Mouse (Mus musculus) neural tube, embryonic 11.5 days (tissue): ENCODE measurements around the gene Edem3. TPM values are rescaled to one million over a fixed set of nuclear protein-coding genes. Genes with fewer than 3 reads are reported as not detected.
"Not testable (repeated sequence)": the region's sequence is repeated elsewhere in the genome, so short reads cannot be mapped to it uniquely, and the experiment has no call there.

Experiments used
- ATAC-seq: fragments of 200-750 bp; cut with Nextera tagmentation; 2 replicates; pipeline ENCODE4 v1.8.0; 2017; ENCODE audit warnings: moderate number of reproducible peaks, mild to moderate bottlenecking, moderate TSS enrichment, moderate library complexity; ENCODE audit not compliant: insufficient read depth, low FRiP score, low TSS enrichment
- DNase-seq: peaks from one replicate; pipeline ENCODE4 v3.0.0-alpha.2; 2015; ENCODE audit warnings: low spot score
- H3K27ac ChIP-seq: fragments of 300-500 bp; sonication (generic); 2 replicates; pipeline ENCODE4 v1.5.1; 2014; ENCODE audit warnings: low read depth, mild to moderate bottlenecking, low read length
- H3K27me3 ChIP-seq: fragments of 300-500 bp; sonication (generic); 2 replicates; pipeline ENCODE4 v1.6.1; 2014; ENCODE audit warnings: mild to moderate bottlenecking, low read length, mixed read lengths; ENCODE audit not compliant: control insufficient read depth, insufficient read depth
- H3K36me3 ChIP-seq: fragments of 300-500 bp; sonication (generic); 2 replicates; pipeline ENCODE4 v1.6.1; 2014; ENCODE audit warnings: mild to moderate bottlenecking, low read length, moderate library complexity, mixed read lengths; ENCODE audit not compliant: control insufficient read depth, insufficient read depth
- H3K4me1 ChIP-seq: fragments of 300-500 bp; sonication (generic); 2 replicates; pipeline ENCODE4 v1.6.1; 2014; ENCODE audit warnings: low read length, mixed read lengths; ENCODE audit not compliant: control insufficient read depth, insufficient read depth
- H3K4me2 ChIP-seq: fragments of 300-500 bp; sonication (generic); 2 replicates; pipeline ENCODE4 v1.6.1; 2014; ENCODE audit warnings: low read depth, mild to moderate bottlenecking, moderate library complexity
- H3K4me3 ChIP-seq: fragments of 300-500 bp; sonication (generic); 2 replicates; pipeline ENCODE4 v1.5.1; 2014; ENCODE audit warnings: low read depth, low read length
- H3K9ac ChIP-seq: fragments of 300-500 bp; sonication (generic); 2 replicates; pipeline ENCODE4 v1.6.1; 2014; ENCODE audit warnings: mild to moderate bottlenecking, low read length
- H3K9me3 ChIP-seq: fragments of 300-500 bp; sonication (generic); 2 replicates; pipeline ENCODE4 v1.6.1; 2016; ENCODE audit warnings: low read length; ENCODE audit not compliant: control insufficient read depth
- WGBS: fragments of 180-500 bp; shearing (Covaris S2); extraction: QIAGEN DNeasy Blood & Tissue Kit; methylation state at CpG from one replicate; pipeline ENCODE4 v1.1.7; 2014; 5-methylcytosine and 5-hydroxymethylcytosine counted together
- polyA plus RNA-seq: library from polyadenylated mRNA; unstranded; fragments of >200 nt; fragmentation: Nextera tagmentation; extraction: Ambion mirVana; gene quantifications from 2 replicates; pipeline ENCODE4 v1.2.1, GENCODE M21; 2014

Gene Edem3
- polyA plus RNA-seq, 1 experiment from 2014 or later = 27.9 TPM

DNA sequence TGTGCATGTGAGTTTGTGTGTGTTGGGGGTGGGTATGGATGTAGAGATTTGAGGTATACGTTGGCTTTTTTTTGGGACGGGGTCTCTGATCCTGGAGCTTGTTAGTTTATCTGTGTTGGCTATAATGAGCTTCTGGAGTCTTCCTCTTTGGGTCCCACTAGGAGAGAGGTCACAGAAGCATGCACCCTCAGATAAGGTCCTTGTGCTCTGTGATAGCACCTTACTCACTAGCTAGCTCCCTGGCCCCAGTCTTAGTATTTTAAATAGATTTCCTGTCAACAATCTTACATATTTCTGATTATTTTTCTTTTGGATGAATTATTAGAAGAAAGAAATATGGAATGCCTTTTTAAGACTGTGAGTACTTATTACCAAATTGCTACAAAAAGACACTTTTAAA is 24.1 kb downstream of the Edem3 start:
- no peaks in the 10 kb centered on the region for H3K4me1 ChIP-seq
- no peak overlapping the region for H3K27ac ChIP-seq
- ATAC-seq (no peak), DNase-seq (no peak)
- WGBS = 87% methylated on average over 2 of the region's 2 CpGs
- no peak overlapping the region for H3K4me3 ChIP-seq
- H3K36me3 ChIP-seq = peaks cover 5% of the 10 kb centered on the region
- no peak overlapping the region for H3K4me2 ChIP-seq
- no peaks in the 10 kb centered on the region for H3K9me3 ChIP-seq
- H3K27me3 ChIP-seq = no peaks in the 10 kb centered on the region
- H3K9ac ChIP-seq = no peak overlapping the region

DNA sequence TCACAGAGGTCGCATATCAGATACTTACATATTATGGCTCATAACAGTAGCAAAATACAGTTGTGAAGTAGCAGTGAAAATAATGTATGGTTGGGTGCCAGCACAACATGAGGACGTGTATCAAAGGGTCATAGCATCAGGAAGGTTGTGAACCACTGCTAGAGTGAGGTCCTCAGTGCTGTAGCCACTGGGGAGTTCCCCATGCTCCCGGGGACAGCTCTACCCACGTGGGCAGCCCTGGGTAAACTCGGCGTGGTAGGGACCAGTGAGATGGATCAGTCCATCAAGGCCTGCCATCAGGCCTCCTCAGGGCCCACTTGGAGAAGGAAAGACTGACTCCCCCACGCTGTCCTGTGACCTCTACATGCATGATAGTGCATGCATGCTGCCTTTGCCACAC is 26.3 kb downstream of the Edem3 start:
- Histone ChIP-seq H3K36me3 (peaks cover 5% of the 10 kb centered on the region), H3K27me3 (no peaks in the 10 kb centered on the region), H3K9me3 (no peaks in the 10 kb centered on the region), H3K4me1 (no peaks in the 10 kb centered on the region), H3K27ac (no peak overlapping the region), H3K9ac (no peak overlapping the region), H3K4me3 (no peak overlapping the region), H3K4me2 (no peak overlapping the region)
- ATAC-seq (no peak), DNase-seq (no peak)
- 85% methylated on average over 7 of the region's 7 CpGs for WGBS

DNA sequence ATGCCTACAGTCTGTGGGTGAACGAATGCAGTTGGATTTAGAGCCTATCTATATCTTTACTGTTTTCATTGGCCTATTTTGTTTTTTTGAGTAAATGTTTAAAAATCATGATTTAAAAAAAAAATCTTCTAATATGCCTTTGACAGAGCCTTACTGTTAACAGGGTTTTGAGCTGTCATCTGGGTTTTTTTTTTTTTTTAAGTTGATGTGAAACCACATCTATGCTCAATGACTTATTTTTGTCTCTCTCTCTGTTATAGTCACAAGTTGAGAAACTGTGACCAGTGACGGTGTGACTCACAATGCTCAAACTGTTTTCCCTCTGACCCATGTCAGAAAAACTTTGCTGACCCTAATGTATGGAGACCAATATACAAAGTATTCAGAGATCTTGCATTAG is 28.2 kb downstream of the Edem3 start:
- WGBS = 87% methylated on average over 2 of the region's 2 CpGs
- Histone ChIP-seq H3K9ac (no peak overlapping the region), H3K36me3 (no peaks in the 10 kb centered on the region), H3K4me3 (no peak overlapping the region), H3K27me3 (no peaks in the 10 kb centered on the region), H3K9me3 (no peaks in the 10 kb centered on the region), H3K27ac (no peak overlapping the region), H3K4me1 (no peaks in the 10 kb centered on the region), H3K4me2 (no peak overlapping the region)
- ATAC-seq = no peak
- no peak for DNase-seq

DNA sequence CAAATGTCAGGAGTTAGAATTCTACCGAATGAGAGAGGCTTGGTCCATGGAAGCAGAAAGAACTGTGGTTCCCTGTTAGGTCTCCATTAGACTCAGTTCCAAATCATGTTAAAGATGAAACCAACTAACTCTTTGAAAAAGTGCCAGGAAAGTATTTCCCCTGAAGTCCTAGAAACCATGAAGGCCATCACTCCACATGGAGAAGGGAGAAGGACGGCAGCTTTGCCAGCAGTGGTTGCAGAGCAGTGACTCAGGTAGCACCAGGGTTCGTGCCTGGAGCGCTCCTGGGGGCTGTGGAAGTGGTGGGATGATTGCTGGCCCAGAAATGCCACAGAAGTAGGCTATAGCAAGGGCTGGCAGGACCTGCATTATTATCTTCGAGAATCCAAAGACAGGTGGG is 31.2 kb downstream of the Edem3 start:
- ATAC-seq (no peak), DNase-seq (no peak)
- no peak overlapping the region for H3K9ac ChIP-seq
- 91% methylated on average over 5 of the region's 5 CpGs for WGBS
- no peaks in the 10 kb centered on the region for H3K4me1 ChIP-seq
- no peak overlapping the region for H3K4me3 ChIP-seq
- H3K27ac ChIP-seq = no peak overlapping the region
- H3K27me3 ChIP-seq = no peaks in the 10 kb centered on the region
- no peaks in the 10 kb centered on the region for H3K9me3 ChIP-seq
- H3K36me3 ChIP-seq = no peaks in the 10 kb centered on the region
- H3K4me2 ChIP-seq = no peak overlapping the region

DNA sequence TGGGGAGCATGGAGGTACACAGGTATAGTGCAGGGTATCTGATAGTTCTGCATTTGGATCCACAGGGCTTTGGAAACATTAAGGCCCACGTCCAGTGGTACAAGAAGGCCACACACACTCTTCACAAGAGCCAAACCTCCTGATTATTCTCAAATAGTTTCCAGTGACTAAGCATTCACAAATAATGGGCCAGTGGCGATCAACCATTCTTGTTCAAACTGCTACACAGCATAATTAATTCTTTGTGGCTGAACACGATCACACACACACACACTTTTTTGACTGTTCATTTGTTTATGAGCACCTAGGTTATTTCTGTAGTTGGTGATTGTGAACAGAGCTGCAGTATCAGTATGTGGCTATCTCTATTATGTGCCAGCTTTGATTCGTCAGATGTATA is 34.0 kb downstream of the Edem3 start:
- WGBS = 68% methylated on average over 4 of the region's 4 CpGs
- Histone ChIP-seq H3K27me3 (no peaks in the 10 kb centered on the region), H3K4me2 (no peak overlapping the region), H3K4me1 (no peaks in the 10 kb centered on the region), H3K27ac (no peak overlapping the region), H3K4me3 (no peak overlapping the region), H3K36me3 (no peaks in the 10 kb centered on the region), H3K9ac (no peak overlapping the region), H3K9me3 (no peaks in the 10 kb centered on the region)
- no peak for ATAC-seq
- no peak for DNase-seq

DNA sequence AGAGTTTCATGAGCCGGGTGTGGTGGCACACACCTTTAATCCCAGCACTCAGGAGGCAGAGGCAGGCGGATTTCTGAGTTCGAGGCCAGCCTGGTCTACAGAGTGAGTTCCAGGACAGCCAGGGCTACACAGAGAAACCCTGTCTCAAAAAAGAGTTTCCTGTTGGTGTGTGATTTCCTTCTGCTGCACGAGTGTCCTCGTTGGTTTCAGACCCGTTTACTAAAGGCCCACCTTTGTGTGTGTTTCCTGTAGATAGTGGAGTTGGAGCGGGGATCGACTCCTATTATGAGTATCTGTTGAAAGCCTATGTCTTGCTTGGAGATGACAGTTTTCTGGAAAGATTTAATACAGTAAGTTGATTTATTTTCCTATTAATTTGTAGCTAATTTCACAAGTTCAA is 36.9 kb downstream of the Edem3 start:
- H3K4me2 ChIP-seq, H3K27ac ChIP-seq, H3K4me1 ChIP-seq, DNase-seq, H3K4me3 ChIP-seq, H3K36me3 ChIP-seq, H3K9me3 ChIP-seq, ATAC-seq, H3K27me3 ChIP-seq, H3K9ac ChIP-seq: not testable (repeated sequence)
- WGBS = 91% methylated on average over 8 of the region's 8 CpGs

DNA sequence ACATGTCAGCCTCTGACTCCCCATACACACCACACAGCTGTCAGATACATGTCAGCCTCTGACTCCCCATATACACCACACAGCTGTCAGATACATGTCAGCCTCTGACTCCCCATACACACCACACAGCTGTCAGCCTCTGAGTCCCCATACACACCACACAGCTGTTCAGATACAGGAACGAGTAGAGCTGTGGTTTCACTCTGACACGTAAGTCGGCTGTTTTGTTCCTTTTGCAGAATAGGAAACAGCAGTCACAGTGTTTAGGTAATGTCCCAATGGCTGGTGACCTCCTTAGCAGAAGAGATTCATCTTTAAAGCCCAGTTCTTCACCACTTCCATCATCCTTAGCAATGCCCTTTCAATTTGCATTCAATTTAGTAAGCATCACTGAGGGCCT is 47.6 kb downstream of the Edem3 start:
- not testable (repeated sequence) for H3K9me3 ChIP-seq, ATAC-seq, H3K27me3 ChIP-seq, H3K4me2 ChIP-seq, H3K4me3 ChIP-seq, H3K36me3 ChIP-seq, H3K4me1 ChIP-seq, H3K9ac ChIP-seq, H3K27ac ChIP-seq, DNase-seq
- 81% methylated on average over 3 of the region's 3 CpGs for WGBS

DNA sequence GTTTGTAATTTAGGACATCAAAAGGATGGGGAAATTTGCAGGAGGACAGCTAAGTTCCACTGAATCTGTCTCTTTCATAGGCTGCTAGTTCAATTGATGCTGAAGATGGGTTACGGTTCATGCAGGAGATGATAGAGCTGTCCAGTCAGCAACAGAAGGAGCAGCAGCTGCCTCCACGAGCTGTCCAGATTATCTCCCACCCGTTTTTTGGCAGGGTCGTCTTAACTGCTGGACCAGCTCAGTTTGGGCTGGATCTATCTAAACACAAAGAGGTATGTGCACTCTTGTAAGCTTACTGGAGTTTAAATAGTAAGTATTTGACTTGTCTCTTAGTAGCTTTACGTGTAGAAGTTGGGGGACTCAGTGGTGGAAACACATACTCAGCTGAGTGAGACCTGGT is 52.1 kb downstream of the Edem3 start:
- Histone ChIP-seq H3K27ac (no peak overlapping the region), H3K36me3 (no peaks in the 10 kb centered on the region; the same call in 1 of the 2 replicates), H3K4me3 (no peak overlapping the region), H3K9me3 (no peaks in the 10 kb centered on the region), H3K4me2 (no peak overlapping the region), H3K9ac (no peak overlapping the region), H3K4me1 (no peaks in the 10 kb centered on the region), H3K27me3 (no peaks in the 10 kb centered on the region)
- DNase-seq = no peak
- 90% methylated on average over 5 of the region's 5 CpGs for WGBS
- no peak for ATAC-seq

DNA sequence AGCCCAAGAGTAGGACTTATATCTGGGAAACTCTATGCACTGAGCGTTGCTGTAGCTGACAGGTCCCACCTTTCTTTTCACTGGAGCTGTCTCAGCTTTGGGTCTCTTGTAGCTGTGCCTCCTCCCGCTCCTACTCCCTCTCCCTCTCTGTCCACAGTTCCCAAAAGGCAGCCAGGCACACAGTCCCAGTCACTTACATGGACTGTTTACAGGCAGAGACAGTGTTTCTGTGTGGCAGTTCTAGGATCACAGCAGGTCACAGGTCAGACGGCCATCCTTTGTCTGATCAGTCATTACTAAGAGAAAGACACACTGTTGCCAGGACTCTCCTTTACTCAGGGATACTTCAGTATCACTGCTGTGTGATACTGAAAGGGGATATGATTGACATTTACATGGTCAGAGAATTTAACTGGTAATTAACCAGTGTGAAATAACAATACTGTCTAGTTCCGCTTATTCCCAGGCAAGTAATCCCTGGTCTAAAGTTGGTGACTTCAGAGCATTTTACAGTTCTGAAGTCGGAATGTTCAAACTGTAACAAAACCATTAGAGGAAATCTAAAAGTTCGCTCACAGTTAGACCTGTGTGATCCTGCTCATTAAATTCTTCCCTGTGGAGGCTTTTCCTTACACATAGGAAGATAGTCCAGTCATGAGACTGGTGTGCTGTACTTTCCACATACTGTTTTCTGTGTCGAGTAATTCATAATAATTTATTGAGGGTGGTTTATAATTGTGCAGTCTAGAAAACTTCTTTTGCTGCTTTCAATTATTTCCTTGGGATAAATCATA is 55.7 kb downstream of the Edem3 start:
- H3K27ac ChIP-seq = no peak overlapping the region
- no peak overlapping the region for H3K9ac ChIP-seq
- no peaks in the 10 kb centered on the region for H3K4me1 ChIP-seq
- no peak overlapping the region for H3K4me3 ChIP-seq
- DNase-seq (no peak), ATAC-seq (no peak)
- no peak overlapping the region for H3K4me2 ChIP-seq
- no peaks in the 10 kb centered on the region; the same call in none of the 2 replicates for H3K36me3 ChIP-seq
- H3K9me3 ChIP-seq = no peaks in the 10 kb centered on the region
- H3K27me3 ChIP-seq = no peaks in the 10 kb centered on the region
- WGBS = 66% methylated on average over 7 of the region's 7 CpGs
